Mouse (Mus musculus) MEL (cell line): ENCODE results near the gene Mogat2. TPM values are rescaled to one million over a fixed set of nuclear protein-coding genes. Genes with fewer than 3 reads are reported as not detected.

Source experiments
- DNase-seq: peaks from one replicate; pipeline ENCODE4 v3.0.0; 2011; ENCODE audit warnings: low read depth, low spot score
- H3K27ac ChIP-seq: 2 replicates; pipeline ENCODE4 v1.5.1; 2012; ENCODE audit warnings: low read depth, mild to moderate bottlenecking, control low read depth, low read length, moderate library complexity; ENCODE audit not compliant: control insufficient read depth
- H3K27me3 ChIP-seq, 2 experiments: fragments of 150-350 bp in 1 of 2; sonication (generic) in 1 of 2; 2 replicates each; pipeline ENCODE4 v1.6.1; 2012; ENCODE audit warnings: low read length in 2 of 2, mild to moderate bottlenecking in 2 of 2, improper control_type of control experiment in 1 of 2, moderate library complexity in 1 of 2; ENCODE audit not compliant: insufficient read depth in 2 of 2, control insufficient read depth in 1 of 2
- H3K36me3 ChIP-seq, 2 experiments: 2 replicates each; pipeline ENCODE4 v1.6.1; 2012 to 2014; ENCODE audit warnings: low read length in 2 of 2, improper control_type of control experiment in 1 of 2, inconsistent platforms in 1 of 2, mild to moderate bottlenecking in 1 of 2; ENCODE audit not compliant: insufficient read depth in 2 of 2, control insufficient read depth in 1 of 2
- H3K4me1 ChIP-seq, 2 experiments: fragments of 150-350 bp in 1 of 2; sonication (generic) in 1 of 2; 2 replicates each; pipeline ENCODE4 v1.6.1; 2012; ENCODE audit warnings: low read length in 2 of 2, improper control_type of control experiment in 1 of 2, mild to moderate bottlenecking in 1 of 2; ENCODE audit not compliant: insufficient read depth in 2 of 2, control insufficient read depth in 1 of 2
- H3K4me3 ChIP-seq, 2 experiments: fragments of 150-350 bp in 1 of 2; sonication (generic) in 1 of 2; 2 replicates each; pipeline ENCODE4 v1.5.1; 2012; ENCODE audit warnings: low read depth in 2 of 2, low read length in 2 of 2, mild to moderate bottlenecking in 2 of 2, moderate library complexity in 2 of 2, control low read depth in 1 of 2, improper control_type of control experiment in 1 of 2; ENCODE audit not compliant: control insufficient read depth in 1 of 2, insufficient read depth in 1 of 2
- H3K79me2 ChIP-seq: 2 replicates; pipeline ENCODE4 v1.6.1; 2012; ENCODE audit warnings: mild to moderate bottlenecking, low read length, moderate library complexity; ENCODE audit not compliant: control insufficient read depth, poor library complexity, insufficient read depth
- H3K9ac ChIP-seq: 2 replicates; pipeline ENCODE4 v1.6.1; 2012; ENCODE audit warnings: low read depth, mild to moderate bottlenecking, control low read depth, low read length, moderate library complexity; ENCODE audit not compliant: control insufficient read depth, poor library complexity, severe bottlenecking
- H3K9me3 ChIP-seq: fragments of 150-350 bp; sonication (generic); replicated peaks from 2 replicates; pipeline ENCODE4 v1.6.1; 2012; ENCODE audit warnings: mild to moderate bottlenecking, low read length, improper control_type of control experiment, moderate library complexity; ENCODE audit not compliant: insufficient read depth
- BHLHE40 ChIP-seq: IDR thresholded peaks from 2 replicates; pipeline ENCODE4 v1.6.1; 2012; ENCODE audit warnings: low read depth, mild to moderate bottlenecking, inconsistent platforms, low read length, improper control_type of control experiment, borderline replicate concordance
- CHD2 ChIP-seq: IDR thresholded peaks from 2 replicates; pipeline ENCODE4 v1.6.1; 2011; ENCODE audit warnings: low read length, improper control_type of control experiment
- CTCF ChIP-seq, 3 experiments: IDR thresholded peaks in 2 of 3; conservative IDR thresholded peaks in 1 of 3; 2 replicates each; pipeline ENCODE4 v1.5.1; 2011 to 2012; ENCODE audit warnings: low read length in 3 of 3, low read depth in 2 of 3, mild to moderate bottlenecking in 2 of 3, improper control_type of control experiment in 1 of 3, inconsistent platforms in 1 of 3, mixed read lengths in 1 of 3, moderate library complexity in 1 of 3; ENCODE audit not compliant: control insufficient read depth in 1 of 3, insufficient read depth in 1 of 3, poor library complexity in 1 of 3, severe bottlenecking in 1 of 3
- ELF1 ChIP-seq: IDR thresholded peaks from 2 replicates; pipeline ENCODE4 v1.6.1; 2014; ENCODE audit warnings: low read depth, mild to moderate bottlenecking, inconsistent platforms, low read length, improper control_type of control experiment, moderate library complexity
- EP300 ChIP-seq, 2 experiments: IDR thresholded peaks; 2 replicates each; pipeline ENCODE4 v1.6.1; 2011; ENCODE audit warnings: improper control_type of control experiment in 2 of 2, low read length in 2 of 2, low read depth in 1 of 2, mild to moderate bottlenecking in 1 of 2
- GABPA ChIP-seq: IDR thresholded peaks from 2 replicates; pipeline ENCODE4 v1.6.1; 2012; ENCODE audit warnings: low read depth, mild to moderate bottlenecking, inconsistent platforms, low read length, improper control_type of control experiment, moderate library complexity
- GATA1 ChIP-seq: IDR thresholded peaks from 2 replicates; pipeline ENCODE4 v1.6.1; 2011; ENCODE audit warnings: low read depth, low read length, improper control_type of control experiment
- HCFC1 ChIP-seq: IDR thresholded peaks from 2 replicates; pipeline ENCODE4 v1.6.1; 2012; ENCODE audit warnings: low read depth, mild to moderate bottlenecking, inconsistent platforms, low read length, improper control_type of control experiment, moderate library complexity
- MAFK ChIP-seq: IDR thresholded peaks from 2 replicates; pipeline ENCODE4 v1.6.1; 2011; ENCODE audit warnings: low read depth, mild to moderate bottlenecking, low read length, improper control_type of control experiment, borderline replicate concordance
- MAX ChIP-seq: IDR thresholded peaks from 2 replicates; pipeline ENCODE4 v1.6.1; 2011; ENCODE audit warnings: low read length, improper control_type of control experiment
- MEF2A ChIP-seq: IDR thresholded peaks from 2 replicates; pipeline ENCODE4 v1.6.1; 2014; ENCODE audit warnings: low read depth, mild to moderate bottlenecking, inconsistent platforms, low read length, improper control_type of control experiment; ENCODE audit not compliant: poor library complexity, insufficient replicate concordance, severe bottlenecking; ENCODE audit errors: extremely low read depth
- MXI1 ChIP-seq: IDR thresholded peaks from 2 replicates; pipeline ENCODE4 v1.6.1; 2011; ENCODE audit warnings: mild to moderate bottlenecking, low read depth, low read length, improper control_type of control experiment
- POLR2A ChIP-seq, 2 experiments: IDR thresholded peaks; 2 replicates each; pipeline ENCODE4 v1.6.1; 2011 to 2012; ENCODE audit warnings: low read length in 2 of 2, mild to moderate bottlenecking in 2 of 2, control low read depth in 1 of 2, improper control_type of control experiment in 1 of 2, low read depth in 1 of 2, moderate library complexity in 1 of 2; ENCODE audit not compliant: control insufficient read depth in 1 of 2, insufficient read depth in 1 of 2, poor library complexity in 1 of 2
- SIN3A ChIP-seq: IDR thresholded peaks from 2 replicates; pipeline ENCODE4 v1.6.1; 2012; ENCODE audit warnings: low read length, improper control_type of control experiment, inconsistent platforms
- TAL1 ChIP-seq: IDR thresholded peaks from 2 replicates; pipeline ENCODE4 v1.6.1; 2012; ENCODE audit warnings: mild to moderate bottlenecking, inconsistent platforms, low read length, moderate library complexity, mixed read lengths
- USF1 ChIP-seq: IDR thresholded peaks from 2 replicates; pipeline ENCODE4 v1.6.1; 2014; ENCODE audit warnings: low read depth, mild to moderate bottlenecking, inconsistent platforms, low read length, improper control_type of control experiment, moderate library complexity
- ZC3H11A ChIP-seq: IDR thresholded peaks from 2 replicates; pipeline ENCODE4 v1.6.1; 2012; ENCODE audit warnings: low read depth, mild to moderate bottlenecking, inconsistent platforms, low read length, improper control_type of control experiment
- ZKSCAN1 ChIP-seq: IDR thresholded peaks from 2 replicates; pipeline ENCODE4 v1.6.1; 2012; ENCODE audit warnings: low read depth, mild to moderate bottlenecking, inconsistent platforms, low read length, improper control_type of control experiment, moderate library complexity
- ZMIZ1 ChIP-seq: IDR thresholded peaks from 2 replicates; pipeline ENCODE4 v1.6.1; 2012; ENCODE audit warnings: low read depth, mild to moderate bottlenecking, inconsistent platforms, low read length, improper control_type of control experiment, moderate library complexity
- polyA plus RNA-seq, 2 experiments: library from polyadenylated mRNA; stranded (reverse) in 1 of 2; unstranded in 1 of 2; fragments of >175 nt in 1 of 2; fragments of >200 nt in 1 of 2; gene quantifications; 2 replicates each; pipeline versions ENCODE4 v1.2.1 to v1.2.4; 2012; ENCODE audit warnings: low replicate concordance in 2 of 2, low read depth in 1 of 2; ENCODE audit not compliant: insufficient read length in 2 of 2, insufficient read depth in 1 of 2, missing spikeins in 1 of 2
- total RNA-seq: library from RNA; depleted of rRNA; stranded (reverse); fragments of 300-350 nt; gene quantifications from 2 replicates; pipeline ENCODE4 v1.2.3, GENCODE M21; 2012

The Mogat2 gene
- total and polyA plus RNA-seq, 3 experiments = 0.13 TPM; not detected in 2

DNA sequence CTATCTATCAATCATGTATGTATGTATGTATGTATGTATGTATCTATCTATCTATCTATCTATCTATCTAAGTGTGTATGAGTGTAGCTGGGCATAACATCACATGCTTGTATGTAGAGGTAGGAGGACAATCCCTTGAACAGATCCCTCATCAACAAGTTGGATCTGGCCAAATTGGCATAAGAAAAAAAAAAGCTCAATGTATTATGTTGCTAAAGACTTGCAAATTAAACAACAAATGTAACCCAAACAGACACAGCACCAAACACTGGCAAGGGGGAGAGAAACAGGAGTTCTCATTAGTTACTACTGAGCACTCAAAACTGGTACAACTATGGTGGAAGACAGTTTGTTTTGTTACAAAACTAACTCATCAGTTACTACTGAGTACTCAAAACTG is 26.2 kb upstream of the Mogat2 start:
- Histone ChIP-seq H3K79me2 (no peaks in the 10 kb centered on the region), H3K9me3 (no peaks in the 10 kb centered on the region), H3K9ac (no peak overlapping the region), H3K36me3 (no peaks in the 10 kb centered on the region), H3K27me3 (no peaks in the 10 kb centered on the region; a peak in 4 of 4 replicates), H3K27ac (no peak overlapping the region), H3K4me1 (no peaks in the 10 kb centered on the region), H3K4me3 (no peak overlapping the region)
- TF ChIP-seq BHLHE40 = no peak
- no peak for TF ChIP-seq MXI1
- TF ChIP-seq POLR2A (IDR thresholded peaks at IDR 0.05; ENCODE audit: control insufficient read depth in 1 of 2, insufficient read depth in 1 of 2, low read depth in 1 of 2, low read length in 2 of 2, poor library complexity in 1 of 2) = no peak
- TF ChIP-seq MEF2A = no peak
- TF ChIP-seq MAFK = no peak
- DNase-seq = no peak

DNA sequence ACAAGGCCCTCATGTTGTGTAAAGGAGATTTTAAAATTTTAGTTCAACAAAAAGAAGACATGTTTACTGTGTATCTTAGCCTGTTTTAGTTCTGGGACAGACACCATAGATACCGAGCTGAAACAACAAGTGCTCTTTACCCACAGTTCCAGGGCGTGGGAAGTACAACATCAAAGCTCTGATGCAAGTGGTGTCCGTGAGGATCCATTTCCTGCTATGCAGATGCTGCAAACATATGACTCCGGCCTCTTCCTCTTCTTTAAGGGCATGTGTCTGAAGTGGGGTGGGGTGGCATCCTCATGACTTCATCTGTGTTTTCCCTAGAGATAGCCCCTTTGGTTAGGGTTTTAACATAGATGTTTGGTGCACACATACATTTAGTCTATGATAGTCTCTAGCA is 25.1 kb upstream of the Mogat2 start:
- H3K27ac ChIP-seq = no peak overlapping the region
- H3K79me2 ChIP-seq = no peaks in the 10 kb centered on the region
- H3K4me1 ChIP-seq = no peaks in the 10 kb centered on the region
- no peak overlapping the region for H3K4me3 ChIP-seq
- H3K9me3 ChIP-seq = no peaks in the 10 kb centered on the region
- H3K36me3 ChIP-seq = no peaks in the 10 kb centered on the region
- H3K27me3 ChIP-seq = peaks cover 0 to 3% of the 10 kb centered on the region in 2 experiments
- TF ChIP-seq ELF1 (no peak), SIN3A (no peak), CHD2 (no peak), GATA1 (no peak), POLR2A (IDR thresholded peaks at IDR 0.05; ENCODE audit: control insufficient read depth in 1 of 2, insufficient read depth in 1 of 2, low read depth in 1 of 2, low read length in 2 of 2, poor library complexity in 1 of 2) (no peak), ZMIZ1 (no peak), ZC3H11A (no peak), ZKSCAN1 (no peak), GABPA (no peak)
- no peak overlapping the region for H3K9ac ChIP-seq
- no peak for DNase-seq

- DNase-seq = peak; percentile 21
- TF ChIP-seq TAL1 (no peak), EP300 (IDR thresholded peaks at IDR 0.05; ENCODE audit: low read depth in 1 of 2, low read length in 2 of 2) (no peak), CTCF (IDR thresholded peaks at IDR 0.05 in 2 of 3, conservative IDR thresholded peaks at IDR 0.05 in 1 of 3; ENCODE audit: control insufficient read depth in 1 of 3, insufficient read depth in 1 of 3, low read depth in 2 of 3, low read length in 3 of 3, poor library complexity in 1 of 3, severe bottlenecking in 1 of 3) (peak; percentile 30 to 34 (median 30); a peak in 5 of 6 replicates), GATA1 (no peak), MAX (no peak), USF1 (no peak), HCFC1 (no peak)
- H3K9me3 ChIP-seq = no peaks in the 10 kb centered on the region
- no peaks in the 10 kb centered on the region for H3K36me3 ChIP-seq
- H3K4me3 ChIP-seq = no peak overlapping the region
- H3K4me1 ChIP-seq = no peaks in the 10 kb centered on the region
- H3K27me3 ChIP-seq = peaks cover 0 to 4% of the 10 kb centered on the region in 2 experiments
- H3K79me2 ChIP-seq = no peaks in the 10 kb centered on the region
- H3K9ac ChIP-seq = no peak overlapping the region
- H3K27ac ChIP-seq = no peak overlapping the region
Measured at GRCm38 (mm10) chr7:99261900-99262299, 23.5 kb upstream of the Mogat2 start.
